Comparison of ENCODE assay signal across 27 mouse cellular contexts in genomic region chr13:100990646-100991045, GRCm38 (mm10).
"Had no signal": no experiment of that assay in that cellular context is flagged by ENCODE, and none has a peak within 500 bp of the region (broad histone marks: within the 10 kb centered on the region; RNA-seq: fewer than 3 reads in every experiment).

No protein-coding gene starts in this region.

- H3K4me3 ChIP-seq: limb, embryonic 10.5 days; limb, embryonic 12.5 days; limb, embryonic 13.5 days; limb, embryonic 15.5 days; liver, embryonic 12.5 days; liver, embryonic 13.5 days; liver, embryonic 15.5 days; lung, embryonic 15.5 days; megakaryocyte, embryonic 14.5 days; midbrain, embryonic 10.5 days; midbrain, embryonic 12.5 days; midbrain, embryonic 13.5 days; midbrain, embryonic 15.5 days; neural tube, embryonic 12.5 days had no signal

- DNase-seq: left cerebral cortex, postnatal 4 days; liver; liver, embryonic 13.5 days; liver, postnatal 0 days; lung, adult 18-20 months; lung, adult 2 months; lung, embryonic 14.5 days; lung, postnatal 10 days; lung, postnatal 14 days; lung, postnatal 36 days; lung, postnatal 4 days; midbrain, embryonic 14.5 days had no signal

- H3K27me3 ChIP-seq: limb, embryonic 12.5 days; limb, embryonic 13.5 days; limb, embryonic 15.5 days; liver, embryonic 12.5 days; liver, embryonic 13.5 days; liver, embryonic 15.5 days; lung, embryonic 15.5 days; megakaryocyte, embryonic 14.5 days; midbrain, embryonic 12.5 days; midbrain, embryonic 13.5 days; midbrain, embryonic 15.5 days; neural tube, embryonic 12.5 days had no signal

- H3K4me2 ChIP-seq: limb, embryonic 12.5 days; limb, embryonic 13.5 days; limb, embryonic 15.5 days; liver, embryonic 11.5 days; liver, embryonic 12.5 days; liver, embryonic 13.5 days; liver, embryonic 15.5 days; lung, embryonic 14.5 days; lung, embryonic 15.5 days; midbrain, embryonic 11.5 days; midbrain, embryonic 12.5 days; midbrain, embryonic 13.5 days; midbrain, embryonic 15.5 days; neural tube, embryonic 12.5 days had no signal

- H3K36me3 ChIP-seq: limb, embryonic 10.5 days; limb, embryonic 12.5 days; limb, embryonic 13.5 days; limb, embryonic 15.5 days; liver, embryonic 12.5 days; liver, embryonic 13.5 days; liver, embryonic 15.5 days; lung, embryonic 15.5 days; midbrain, embryonic 10.5 days; midbrain, embryonic 12.5 days; midbrain, embryonic 13.5 days; midbrain, embryonic 15.5 days; neural tube, embryonic 12.5 days had no signal
